Mouse (Mus musculus): ENCODE data around the gene Nxnl1.

Nxnl1 gene

DNA sequence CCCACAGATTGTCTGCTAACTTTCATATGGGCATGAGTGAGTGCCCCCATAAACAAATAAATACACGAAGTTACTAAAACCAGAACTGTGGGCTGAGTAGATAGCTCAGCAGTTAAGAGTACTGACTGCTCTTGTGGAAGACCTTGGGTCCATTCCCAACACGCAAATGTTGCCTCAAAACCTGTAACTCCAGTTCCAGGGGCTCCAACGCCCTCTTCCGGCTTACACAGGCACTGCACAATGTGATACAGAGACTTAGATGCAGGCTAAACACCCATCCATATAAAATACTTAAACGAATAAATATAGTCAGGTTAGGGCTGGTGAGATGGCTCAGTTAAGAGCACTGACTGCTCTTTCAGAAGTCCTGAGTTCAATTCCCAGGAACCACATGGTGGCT lies 51.4 kb downstream of the Nxnl1 start:
- no peak for DNase-seq (ENCODE audit: low spot score in 2 of 2)

DNA sequence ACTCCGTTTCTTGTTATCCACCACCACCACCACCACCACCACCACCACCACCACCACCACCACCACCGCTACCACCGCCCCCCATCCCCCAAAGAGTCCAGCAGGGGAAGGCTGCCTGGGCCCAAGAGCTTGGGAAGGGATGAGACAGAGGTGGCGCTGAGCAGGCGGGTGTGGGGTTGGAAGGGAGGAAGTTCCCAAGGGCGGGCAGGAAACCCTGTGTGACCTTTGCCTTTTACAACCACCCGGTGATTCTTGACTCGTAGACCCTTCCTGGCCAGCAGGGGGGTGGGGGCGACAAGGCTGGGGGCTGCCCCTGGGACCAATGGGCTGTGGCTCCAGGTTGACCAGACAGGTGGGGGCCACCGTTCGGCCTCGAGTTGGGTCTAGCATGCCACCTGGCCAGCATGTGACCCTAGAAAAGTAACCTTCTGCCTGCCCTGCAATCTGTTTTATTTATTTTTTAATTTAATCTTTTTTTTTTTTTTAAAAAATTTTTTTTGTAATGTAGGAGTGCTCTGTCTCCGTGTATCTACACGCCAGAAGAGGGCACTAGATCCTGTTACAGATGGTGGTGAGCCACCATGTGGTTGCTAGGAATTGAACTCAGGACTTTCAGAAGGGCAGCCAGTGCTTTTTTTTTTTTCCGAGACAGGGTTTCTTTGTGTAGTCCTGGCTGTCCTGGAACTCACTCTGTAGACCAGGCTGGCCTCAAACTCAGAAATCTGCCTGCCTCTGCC lies 53.2 kb downstream of the Nxnl1 start:
- DNase-seq (ENCODE audit: low spot score in 2 of 2): no peak

DNA sequence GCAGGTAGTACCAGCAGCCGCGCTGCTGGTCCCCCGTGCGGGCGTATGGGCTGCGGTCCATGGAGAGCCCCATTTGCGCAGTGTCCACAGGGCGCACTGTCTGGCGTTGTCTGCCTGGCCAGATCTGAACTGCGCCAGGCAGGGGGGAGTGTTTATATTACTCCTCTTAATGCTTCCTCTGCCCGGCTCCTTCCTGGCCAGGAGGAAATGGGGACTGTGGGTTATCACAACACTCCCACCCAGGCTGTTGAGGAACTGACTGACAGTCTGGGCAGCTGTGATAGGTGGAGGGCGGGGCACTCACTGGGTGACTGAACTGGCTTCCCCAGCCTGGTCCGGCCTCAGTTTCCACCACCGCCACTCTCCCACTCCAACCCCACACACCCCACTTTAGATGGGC lies 54.8 kb downstream of the Nxnl1 start, which contains the start of gene Plvap:
Plvap (minus strand) TSS at position 109 of the 400 bp plus-strand sequence.
- DNase-seq (ENCODE audit: low spot score in 2 of 2): peak; percentile 24 to 29

Data from spleen, postnatal 36 days (tissue).